Mouse (Mus musculus): Measurements from ENCODE around the gene Klk13.

Klk13 gene

DNA sequence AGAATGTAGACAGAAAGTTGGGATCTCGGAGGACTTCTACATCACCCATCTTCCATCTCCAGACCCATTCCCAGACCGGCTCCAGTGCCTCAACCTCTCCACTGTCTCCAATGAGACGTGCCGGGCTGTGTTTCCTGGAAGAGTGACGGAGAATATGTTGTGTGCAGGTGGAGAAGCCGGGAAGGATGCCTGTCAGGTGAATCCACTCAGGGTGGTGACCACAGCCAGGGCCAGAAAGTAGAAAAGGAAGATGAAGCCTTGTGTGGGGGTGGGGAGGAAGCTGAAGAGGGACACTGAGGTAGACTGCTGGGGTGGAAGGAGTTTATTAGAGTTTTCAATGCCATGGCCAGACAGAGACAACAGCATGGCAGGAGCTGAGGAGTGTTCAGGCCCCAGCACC is 59.5 kb downstream of the Klk13 start:
- no peak for DNase-seq (ENCODE audit: low read depth, low spot score)

DNA sequence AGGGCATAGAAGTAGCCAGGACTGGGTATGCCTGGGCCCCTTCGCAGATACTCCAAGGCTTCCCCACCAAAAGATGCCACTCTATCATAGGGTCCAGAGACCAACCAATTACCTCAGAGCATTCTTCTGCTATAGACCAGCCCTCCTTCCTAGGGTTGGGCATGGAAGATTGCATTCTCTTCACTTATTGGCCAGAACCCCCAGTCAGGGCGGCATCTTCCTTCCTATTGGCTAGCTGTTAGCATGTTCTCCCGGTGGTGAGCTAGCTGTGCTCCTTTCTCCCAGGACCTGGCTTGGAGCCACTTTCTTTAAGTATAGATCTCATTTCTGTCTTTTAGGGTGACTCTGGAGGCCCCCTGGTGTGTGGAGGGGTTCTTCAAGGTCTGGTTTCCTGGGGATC is 60.5 kb downstream of the Klk13 start:
- DNase-seq (ENCODE audit: low read depth, low spot score) = no peak

DNA sequence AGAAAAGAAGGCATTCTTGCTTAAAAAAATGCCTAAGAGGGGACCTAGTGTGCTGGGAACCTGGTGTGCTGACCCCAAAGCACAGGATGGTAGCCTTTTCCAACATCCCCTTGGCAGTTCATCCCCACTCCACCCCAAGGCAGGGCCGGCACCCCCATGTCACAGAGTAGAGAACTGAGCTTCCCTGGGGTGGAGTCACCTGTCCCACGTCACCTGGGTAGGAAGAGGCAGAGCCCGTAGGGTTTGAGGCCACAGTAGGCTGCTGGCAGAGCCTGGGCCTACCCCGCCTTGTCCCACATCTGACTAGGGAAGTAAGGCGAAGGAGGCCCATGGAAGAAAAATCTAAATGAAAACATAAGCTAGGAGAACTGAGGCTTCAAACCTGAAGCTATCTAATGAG is 62.0 kb downstream of the Klk13 start, which contains the start of gene Klk11:
Gene Klk11, plus strand, starts transcription at position 241 of the 400 bp plus-strand sequence.
- no peak for DNase-seq (ENCODE audit: low read depth, low spot score)

DNA sequence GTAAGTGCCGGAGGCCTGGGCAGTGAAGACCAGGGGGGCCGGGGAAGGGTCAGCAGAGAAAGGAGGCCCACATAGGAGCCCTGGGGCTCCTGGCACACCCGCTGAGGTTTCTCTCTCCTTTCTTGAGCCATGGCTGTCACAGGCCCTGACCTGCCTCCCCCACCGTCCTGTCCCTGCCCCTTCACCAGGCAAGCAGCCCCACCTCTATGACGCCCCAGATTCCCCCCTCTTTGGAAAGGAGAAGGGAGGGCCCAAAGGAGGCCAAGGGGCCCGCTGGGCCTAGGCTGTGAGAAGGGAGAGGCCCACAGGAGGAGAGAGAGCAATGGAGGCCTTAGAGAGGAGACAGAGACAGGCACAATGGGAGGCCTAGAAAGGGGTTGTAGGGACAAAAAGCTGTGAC is 62.4 kb downstream of the Klk13 start:
- DNase-seq (ENCODE audit: low read depth, low spot score) = no peak

DNA sequence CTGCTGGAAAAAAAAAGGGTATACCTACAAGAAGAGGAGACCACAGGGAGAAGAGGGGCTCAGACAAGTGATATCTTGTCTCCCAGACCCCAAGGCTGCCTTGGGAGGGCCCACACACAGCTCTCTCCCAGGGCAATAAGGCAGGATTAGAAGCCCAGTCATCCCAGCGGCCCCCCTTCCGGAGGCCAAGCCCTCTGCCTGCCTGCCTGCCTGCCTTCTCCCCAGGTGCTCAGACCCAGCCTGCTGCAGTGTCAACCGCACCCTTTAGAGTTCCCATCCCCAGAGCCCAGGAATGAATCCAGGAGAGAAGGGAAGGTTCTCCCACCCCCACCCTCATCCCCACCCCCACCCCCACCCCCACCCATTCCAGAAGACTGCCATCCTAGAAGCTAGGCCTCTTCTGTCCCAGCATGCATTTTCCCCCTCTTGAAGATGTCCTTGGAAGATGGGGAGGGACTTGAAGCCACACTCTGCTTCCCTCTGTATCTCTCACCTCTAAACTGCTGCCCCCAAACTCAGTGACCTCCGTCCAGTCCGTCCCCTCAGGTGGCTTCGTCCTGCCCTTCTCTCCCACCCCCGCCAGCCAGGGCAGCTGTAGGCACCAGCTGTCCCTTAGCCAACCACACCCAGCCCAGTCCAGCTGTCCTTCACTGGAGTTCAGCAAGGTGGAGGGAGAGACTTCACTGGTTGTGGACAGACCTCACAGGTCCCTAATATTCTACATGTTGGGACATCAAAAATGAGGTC is 63.1 kb downstream of the Klk13 start:
- DNase-seq (ENCODE audit: low read depth, low spot score) = no peak

DNA sequence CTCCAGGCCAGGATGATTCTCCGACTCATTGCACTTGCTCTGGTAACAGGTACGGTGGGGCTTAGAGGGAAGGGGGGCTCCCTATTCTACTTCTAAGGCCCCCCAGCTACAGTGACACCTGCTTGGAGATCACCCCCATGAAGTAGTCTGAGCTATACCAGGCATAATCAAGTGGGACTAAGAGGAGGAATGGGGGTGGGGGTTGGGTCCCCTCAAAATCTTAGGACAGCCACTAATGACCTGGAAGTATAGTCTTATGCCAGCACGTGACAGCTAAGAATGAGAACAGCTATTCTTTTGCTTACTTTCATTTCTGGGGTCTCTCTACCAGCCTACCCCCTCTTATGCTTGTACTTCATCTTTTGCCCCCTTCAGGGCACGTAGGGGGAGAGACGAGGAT is 64.1 kb downstream of the Klk13 start:
- no peak for DNase-seq (ENCODE audit: low read depth, low spot score)
